Mouse (Mus musculus): ENCODE results near the gene Lsm7.
"Not testable (repeated sequence)": the region's sequence is repeated elsewhere in the genome, so short reads cannot be mapped to it uniquely, and the experiment has no call there.

Lsm7 gene

GRCm38 (mm10) chr10:80832818-80833217 is 22.2 kb downstream of the Lsm7 start:
- no peak for DNase-seq

- no peak for DNase-seq
These were observed 23.9 kb downstream of the Lsm7 start for GRCm38 (mm10) chr10:80831136-80831535.

DNA sequence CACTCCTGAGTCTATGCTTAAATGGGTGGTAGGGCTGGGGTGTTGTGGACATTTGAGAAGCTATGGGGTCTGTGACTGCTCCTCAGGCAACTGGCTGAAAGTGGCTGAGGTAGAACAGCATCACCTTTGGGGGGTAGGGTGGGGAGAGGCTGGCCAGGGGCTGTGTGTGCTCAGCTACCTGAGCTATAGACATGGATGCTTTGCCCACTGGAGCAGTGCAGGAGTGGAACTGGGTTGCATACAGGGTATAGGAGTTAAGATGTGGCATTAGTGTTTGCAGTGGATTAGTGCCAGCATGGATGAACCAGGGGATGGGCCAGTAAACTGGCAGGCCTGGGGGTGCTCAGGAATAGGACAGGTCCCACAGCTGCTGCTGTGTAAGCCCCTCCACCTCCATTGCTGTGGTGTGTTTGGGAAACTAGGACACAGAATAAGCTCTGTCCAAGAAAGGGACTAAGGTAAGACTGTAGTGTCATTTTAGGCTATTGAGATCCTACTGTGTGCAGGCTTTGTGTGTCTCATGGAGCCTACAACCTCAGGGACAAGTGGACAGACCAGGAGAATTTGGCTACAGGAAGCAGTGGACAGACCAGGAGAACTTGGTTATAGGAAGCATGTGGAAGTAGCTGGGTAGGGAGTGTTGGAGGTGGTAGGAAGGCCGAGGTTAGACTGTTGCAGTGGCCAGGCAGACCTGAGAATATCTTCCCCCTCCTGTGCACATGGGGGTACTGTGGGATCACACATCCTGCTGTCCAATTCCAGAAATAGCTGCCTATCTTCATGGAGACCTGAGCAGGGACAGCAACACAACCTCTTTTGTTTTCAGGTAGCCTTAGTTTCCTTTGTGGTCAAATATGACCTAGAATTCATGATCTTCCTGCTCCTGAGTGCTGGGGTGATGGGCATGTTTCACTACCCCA is 25.4 kb downstream of the Lsm7 start:
- DNase-seq = no peak

DNA sequence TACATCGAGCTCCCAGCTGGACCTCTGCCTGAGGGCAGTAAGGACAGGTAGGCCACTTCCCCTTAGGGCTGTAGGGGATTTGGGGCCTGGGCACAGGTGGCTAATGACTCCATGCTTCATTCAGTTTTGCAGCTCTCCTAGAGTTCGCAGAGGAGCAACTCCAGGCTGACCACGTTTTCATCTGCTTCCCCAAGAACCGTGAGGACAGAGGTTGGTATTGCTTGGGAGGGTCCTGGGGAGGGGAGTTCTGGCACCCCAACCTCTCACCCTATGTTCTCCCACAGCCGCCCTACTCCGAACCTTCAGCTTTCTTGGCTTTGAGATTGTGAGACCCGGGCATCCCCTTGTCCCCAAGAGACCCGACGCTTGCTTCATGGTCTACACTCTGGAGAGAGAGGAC is 26.4 kb downstream of the Lsm7 start:
- not testable (repeated sequence) for DNase-seq

- DNase-seq = no peak
These were observed 27.1 kb downstream of the Lsm7 start for GRCm38 (mm10) chr10:80827870-80828420.

DNA sequence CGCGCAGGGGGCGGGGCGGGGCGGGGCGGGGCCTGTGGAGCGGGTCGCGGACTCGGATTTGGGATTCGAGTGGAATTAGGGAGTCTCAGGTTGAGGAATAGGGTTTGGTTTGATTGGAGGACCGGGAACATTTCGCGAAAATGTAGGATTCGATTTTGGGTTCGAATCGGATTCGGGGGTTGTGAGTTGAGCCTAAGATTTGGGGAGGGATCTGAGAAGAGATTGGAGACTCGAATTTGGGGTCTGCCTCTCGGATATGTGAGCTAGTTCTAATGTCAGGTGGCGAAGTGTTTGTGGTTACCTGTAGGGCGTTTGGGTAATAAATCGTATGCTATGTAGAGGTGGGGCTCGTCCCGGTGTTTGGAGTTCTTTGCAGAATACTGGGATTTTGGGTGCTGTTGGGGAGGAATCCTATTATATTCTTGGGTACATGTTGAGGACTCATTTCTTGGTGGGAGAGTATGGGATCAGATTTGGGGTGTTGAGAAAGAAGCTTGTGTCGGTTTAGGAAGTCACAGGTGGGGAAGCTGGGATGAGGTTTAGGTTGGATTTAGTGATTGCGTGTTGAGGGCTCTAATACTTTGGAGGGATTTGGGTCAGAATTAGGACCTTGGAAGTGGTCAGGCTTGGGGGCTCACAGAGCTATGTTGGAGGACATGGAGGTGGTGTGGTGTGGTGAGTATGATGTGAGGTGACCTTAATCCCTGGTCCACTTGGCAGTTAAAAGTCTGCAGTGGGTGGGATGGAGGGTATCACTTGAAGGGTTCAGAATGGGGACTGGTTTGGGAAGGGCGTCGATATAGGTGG is 27.7 kb downstream of the Lsm7 start:
- DNase-seq = no peak

DNA sequence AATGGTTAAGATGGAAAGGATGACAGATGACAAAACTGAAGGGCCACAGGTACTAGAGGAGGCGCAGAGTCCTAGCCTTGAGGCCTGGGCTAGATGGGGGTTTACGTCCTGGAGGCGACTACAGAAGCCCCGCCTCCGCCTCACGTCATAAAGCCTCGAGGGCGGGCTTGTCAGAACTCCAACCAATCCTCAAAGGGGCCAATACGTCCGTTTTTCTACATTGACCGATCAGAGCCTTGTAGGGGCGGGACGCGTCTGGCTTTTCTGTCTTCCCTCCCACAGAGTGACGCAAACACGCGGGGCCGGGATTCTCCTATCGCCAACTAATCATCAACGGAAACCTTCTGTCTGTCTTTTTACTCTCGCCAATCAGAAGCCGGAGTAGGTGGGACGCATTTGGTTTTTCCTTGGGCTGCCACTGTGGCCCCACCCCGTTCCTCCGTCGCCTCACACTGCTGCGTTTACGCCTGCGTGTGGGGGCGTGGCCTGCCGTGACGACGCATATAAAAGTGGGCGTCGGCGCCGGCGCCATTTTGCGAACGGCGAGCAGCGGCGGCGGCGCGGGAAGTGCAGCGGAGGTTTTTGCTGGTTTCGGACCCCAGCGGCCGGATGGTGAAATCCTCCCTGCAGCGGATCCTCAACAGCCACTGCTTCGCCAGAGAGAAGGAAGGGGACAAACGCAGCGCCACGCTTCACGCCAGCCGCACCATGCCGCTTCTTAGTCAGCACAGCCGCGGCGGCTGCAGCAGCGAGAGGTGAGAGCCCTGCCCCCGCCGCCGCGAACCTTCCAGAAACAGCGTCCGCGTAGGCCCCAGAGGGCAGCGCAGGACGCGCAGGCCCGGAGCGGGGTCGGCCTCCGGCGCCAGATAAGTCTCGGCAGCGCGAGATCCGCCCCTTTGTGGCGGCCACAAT is 28.6 kb downstream of the Lsm7 start, which contains the start of gene Oaz1:
TSS of gene Oaz1 (plus strand) at position 506 of the 912 bp plus-strand sequence.
- peak; percentile 100 for DNase-seq

GRCm38 (mm10) chr10:80824827-80825226 is 30.2 kb downstream of the Lsm7 start:
- no peak for DNase-seq

- no peak for DNase-seq
These were observed 31.0 kb downstream of the Lsm7 start for GRCm38 (mm10) chr10:80823847-80824643.

DNA sequence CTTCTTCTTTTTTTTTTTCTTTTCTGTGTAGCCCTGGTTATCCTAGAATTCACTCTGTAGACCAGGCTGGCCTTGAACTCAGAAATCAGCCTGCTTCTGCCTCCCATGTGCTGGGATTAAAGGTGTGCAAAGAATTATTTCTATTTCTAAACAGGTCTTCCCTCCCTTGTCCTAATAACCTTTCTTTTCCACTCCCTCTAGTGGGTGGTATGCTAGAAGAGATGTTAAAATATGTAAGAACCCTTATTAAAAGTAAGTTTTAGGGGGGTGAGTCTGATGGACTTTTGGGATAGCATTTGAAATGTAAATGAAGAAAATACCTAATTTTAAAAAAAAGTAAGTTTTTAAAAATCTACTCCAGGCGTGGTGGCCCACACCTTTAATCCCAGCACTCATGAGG is 31.7 kb downstream of the Lsm7 start:
- DNase-seq = no peak

- DNase-seq = no peak
These were observed 32.5 kb downstream of the Lsm7 start for GRCm38 (mm10) chr10:80822528-80822927.

- no peak for DNase-seq
These were observed 33.0 kb downstream of the Lsm7 start for GRCm38 (mm10) chr10:80821991-80822390.

DNA sequence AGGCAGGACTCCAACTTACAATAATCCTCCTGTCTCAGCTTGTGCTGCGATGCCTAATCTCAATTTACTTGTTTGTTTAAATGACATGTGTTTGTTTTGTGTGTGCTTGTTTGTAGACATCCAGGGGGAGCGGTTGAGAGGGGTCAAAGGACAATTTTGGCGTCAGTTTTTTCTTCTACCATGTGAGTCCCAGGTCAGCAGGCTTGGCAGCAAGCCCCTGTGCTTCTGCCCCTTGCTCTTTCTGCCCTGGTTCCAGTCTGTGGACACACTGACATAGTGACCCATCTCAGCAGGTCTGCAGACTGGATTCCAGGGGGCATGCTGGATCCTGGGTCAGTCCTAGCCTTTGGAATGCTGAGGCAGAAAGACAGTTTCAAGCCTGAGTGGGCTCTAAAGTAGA is 35.6 kb downstream of the Lsm7 start:
- no peak for DNase-seq

DNA sequence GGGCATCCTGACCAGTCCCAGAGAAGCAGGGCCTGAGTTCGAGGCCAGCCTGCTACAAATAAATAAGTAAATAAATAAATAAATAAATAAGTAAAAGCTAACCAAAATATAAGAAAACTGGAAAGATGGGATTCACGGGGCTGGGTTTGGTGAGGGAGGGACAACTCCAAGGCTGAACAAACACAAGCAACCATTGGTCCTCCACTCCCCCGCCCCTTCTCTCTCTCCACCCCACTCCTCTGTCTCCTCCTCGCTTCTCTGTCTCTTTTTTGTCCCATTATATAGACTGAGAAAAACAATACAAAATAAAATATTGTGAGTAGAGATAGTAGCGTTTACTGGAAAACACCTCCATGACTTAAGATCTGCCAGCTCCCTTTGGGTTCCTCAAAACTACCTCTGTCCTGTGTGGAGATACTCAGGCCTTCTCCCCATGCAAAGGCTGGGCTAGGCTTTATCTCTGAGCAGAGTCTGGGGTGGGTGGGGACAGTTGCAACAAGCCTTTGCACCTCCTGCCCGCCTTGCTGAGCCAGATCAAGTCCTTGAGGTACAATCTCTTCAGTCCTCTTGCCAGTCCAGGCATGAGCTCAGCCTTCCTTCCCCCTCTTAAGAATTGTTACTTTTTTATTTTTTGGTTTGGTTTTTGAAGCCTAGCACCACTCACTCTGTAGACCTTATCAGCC is 36.3 kb downstream of the Lsm7 start:
- no peak for DNase-seq

DNA sequence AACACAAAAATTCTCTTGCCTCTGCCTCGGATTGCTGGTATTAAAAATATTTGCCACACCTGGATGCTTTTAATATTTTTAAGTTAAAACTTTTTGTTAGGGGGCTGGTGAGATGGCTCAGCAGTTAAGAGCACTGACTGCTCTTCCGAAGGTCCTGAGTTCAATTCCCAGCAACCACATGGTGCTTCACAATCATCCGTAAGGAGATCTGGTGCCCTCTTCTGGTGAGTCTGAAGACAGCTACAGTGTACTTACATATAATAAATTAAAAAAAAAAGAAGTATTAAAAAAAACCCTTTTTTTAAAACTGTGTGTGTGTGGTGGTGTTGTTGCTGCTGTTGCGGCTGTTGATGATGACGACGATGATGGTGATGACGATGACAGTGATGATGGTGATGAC is 37.1 kb downstream of the Lsm7 start:
- not testable (repeated sequence) for DNase-seq

DNA sequence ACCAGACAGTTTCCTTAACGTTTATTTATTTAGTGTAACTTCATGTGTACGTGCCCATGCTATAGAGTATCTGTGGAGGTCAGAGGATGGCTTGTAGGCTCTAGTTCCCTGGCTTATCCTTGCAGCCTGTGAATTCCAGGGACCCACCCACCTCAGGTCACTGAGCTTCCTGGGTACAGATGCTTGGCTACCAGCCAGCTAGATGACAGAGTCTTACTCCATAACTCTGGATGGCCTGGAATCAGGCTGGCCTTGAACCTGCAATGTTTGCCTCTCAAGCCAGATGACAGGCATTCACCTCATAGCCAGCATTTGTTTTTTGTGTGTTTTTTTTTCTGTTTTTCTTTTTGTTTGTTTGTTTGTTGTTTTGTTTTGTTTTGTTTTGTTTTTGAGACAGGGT is 37.8 kb downstream of the Lsm7 start:
- DNase-seq = no peak

DNA sequence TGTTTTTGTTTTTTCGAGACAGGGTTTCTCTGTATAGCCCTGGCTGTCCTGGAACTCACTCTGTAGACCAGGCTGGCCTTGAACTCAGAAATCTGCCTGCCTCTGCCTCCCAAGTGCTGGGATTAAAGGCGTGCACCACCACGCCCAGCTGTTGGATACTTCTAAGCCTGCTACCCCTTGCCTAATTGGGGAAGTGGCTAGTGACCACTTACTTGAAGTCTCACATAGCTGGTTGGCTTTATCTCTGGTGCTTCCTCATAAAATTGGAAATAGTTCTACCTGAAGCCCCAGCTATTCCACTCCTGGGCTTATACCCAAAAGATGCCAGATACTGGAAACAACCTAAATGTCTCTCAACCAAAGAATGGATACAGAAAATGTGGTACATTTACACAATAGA is 38.7 kb downstream of the Lsm7 start:
- not testable (repeated sequence) for DNase-seq

DNA sequence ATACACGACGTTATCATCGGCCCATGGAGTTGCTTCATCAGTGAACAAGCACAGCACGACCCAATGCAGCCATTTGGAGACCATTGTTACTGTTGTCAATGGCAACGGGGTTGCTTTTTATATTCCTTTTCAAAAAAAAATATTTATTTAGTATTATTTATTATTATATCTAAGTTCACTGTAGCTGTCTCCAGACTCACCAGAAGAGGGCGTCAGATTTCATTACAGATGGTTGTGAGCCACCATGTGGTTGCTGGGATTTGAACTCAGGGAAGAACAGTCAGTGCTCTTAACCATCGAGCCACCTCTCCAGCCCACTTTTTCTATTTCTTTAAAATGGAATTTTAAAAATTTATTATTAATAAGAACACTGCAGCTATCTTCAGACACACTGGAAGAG is 40.2 kb downstream of the Lsm7 start:
- no peak for DNase-seq

- DNase-seq = no peak
These were observed 41.6 kb downstream of the Lsm7 start, which contains the start of gene Jsrp1 for GRCm38 (mm10) chr10:80813366-80813765. TSS of gene Jsrp1 (minus strand) at chr10:80813498.

DNA sequence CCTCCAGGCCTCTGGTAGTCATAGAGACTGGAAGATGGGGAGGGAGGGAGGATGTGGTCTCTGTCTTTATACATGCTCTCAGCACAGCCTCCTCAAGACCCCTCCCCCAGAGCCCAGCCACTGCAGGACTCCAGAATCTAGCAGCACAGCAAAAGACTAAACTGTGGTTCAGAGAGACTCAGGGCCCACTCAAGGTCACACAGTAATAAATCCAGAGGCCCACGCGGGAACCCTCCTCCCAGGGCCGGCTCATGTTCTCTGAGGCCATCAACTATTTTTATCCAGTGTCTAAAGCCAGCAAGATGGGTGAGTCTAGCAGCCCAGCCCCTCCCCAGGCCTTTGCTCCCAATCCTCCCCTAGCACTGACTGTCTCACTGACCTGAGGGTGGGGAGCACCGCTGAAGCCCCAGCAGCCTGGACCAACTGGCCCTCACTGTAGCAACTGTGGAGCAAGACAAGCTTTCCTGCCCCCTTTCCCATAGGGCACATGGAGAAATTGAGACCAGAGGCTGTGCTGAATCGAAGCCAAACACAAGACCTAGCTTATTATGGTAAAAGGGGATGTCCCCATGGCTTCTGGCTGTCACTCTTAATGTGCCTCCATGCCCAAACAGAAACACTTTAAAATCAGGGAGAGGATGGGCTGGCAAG is 42.5 kb downstream of the Lsm7 start:
- DNase-seq = no peak

Data from cerebellum, adult 9-11 months (tissue).